Mouse (Mus musculus): Measurements from ENCODE around the gene Serpina1a. TPM values are rescaled to one million over a fixed set of nuclear protein-coding genes. Genes with fewer than 3 reads are reported as not detected.
"Not testable (repeated sequence)": the region's sequence is repeated elsewhere in the genome, so short reads cannot be mapped to it uniquely, and the experiment has no call there.

Serpina1a gene
- 100 to 1,000 TPM in 1 of 2 experiments, 10 to 100 TPM in 1; 11.1 to 267 TPM for total RNA-seq (2021)
- long read RNA-seq, experiment 1, transcript Serpina1a-202 (5 exons, 1,360 nt) = major isoform, 125 of 175 reads
- long read RNA-seq, experiment 1, partial matches to known transcripts = 17 of 175 reads
- long read RNA-seq, experiment 1, other reads (novel, unspliced or antisense) = 32 of 175 reads
- long read RNA-seq, experiment 2, partial matches to known transcripts = 2 of 7 reads
- long read RNA-seq, experiment 2, other reads (novel, unspliced or antisense) = 2 of 7 reads

DNA sequence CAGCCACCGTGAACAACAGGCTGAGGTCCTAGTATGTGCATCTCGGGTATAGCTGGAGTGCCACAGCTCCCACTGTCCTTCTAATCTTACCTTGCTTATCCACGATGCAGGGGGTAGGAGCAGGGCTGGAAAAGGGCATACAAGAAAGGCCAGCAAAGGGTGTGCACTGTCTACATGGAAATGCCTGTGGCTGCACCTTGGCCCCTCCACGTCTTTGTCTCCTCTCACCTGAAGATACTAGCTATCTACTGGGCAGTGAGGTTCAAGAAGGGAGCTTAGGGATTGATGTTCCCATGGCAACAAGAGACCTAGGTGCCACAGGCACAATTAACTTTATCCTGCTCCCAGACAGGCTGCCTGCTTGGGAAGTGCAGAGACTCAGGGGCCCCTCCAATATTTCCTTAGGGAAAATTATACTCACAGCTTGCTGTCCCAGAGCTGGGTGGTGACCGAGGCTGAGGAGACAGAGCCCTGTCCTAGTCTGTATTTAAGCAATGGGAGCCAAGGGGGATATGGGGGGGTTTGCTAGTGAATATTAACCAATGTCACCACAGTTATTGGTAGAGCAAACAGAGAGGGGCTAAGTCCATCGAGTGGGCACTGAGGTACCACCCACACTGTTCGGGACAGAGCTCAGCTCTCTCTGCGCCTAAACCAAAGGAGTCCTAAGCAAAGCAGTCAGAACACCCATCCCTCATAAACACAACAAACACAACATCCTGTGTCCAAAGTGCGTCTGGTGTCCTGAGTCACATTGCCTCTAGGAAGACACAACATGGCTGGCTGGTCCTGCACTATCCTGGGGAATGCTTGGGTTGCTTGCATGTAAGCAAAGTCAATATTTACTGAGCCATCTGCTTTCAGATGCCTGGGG lies at the start of gene Serpina1a:
Gene Serpina1a, minus strand, starts transcription at position 462 of the 874 bp plus-strand sequence.
- not testable (repeated sequence) for DNase-seq (ENCODE audit: low spot score in 2 of 2)

DNA sequence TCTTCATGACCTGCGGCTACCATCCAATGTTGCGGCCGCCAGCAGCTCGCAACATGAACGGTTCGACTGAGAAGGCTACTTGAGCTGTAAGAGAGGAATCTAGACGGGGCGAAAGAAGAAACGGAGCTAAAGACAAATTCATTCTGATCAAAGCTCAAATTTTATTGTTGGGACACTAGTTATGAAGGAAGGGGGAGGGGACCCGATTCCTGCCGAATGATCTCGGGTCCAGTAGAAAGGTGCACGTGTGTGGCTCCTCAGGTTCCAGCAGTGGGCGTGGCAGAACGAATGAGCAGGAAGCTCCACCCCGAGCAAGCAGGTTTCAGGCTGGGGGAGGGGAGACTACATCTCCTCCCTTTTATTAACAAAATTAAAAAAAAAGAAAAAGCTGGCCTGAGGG lies 45.8 kb upstream of the Serpina1a start:
- not testable (repeated sequence) for DNase-seq (ENCODE audit: low spot score in 2 of 2)

DNA sequence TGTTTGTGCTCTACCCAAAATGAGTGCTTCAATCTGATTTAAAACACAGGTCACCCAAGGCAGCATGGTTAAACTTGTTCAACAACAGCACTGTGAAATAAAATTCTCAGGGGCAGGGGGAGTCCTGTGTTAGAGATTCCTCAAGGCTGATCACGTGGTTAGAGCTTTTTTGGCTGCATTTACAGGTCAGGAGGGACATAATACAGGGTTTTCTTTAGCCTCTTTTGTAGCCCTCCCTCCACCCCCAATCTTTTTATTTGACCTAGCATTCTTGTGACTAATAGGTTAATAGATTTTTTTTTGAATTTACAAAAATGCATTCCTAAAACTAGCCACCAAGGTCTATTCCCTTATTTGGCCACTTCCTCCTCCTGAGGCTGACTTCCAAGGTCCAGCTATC lies 44.4 kb upstream of the Serpina1a start:
- DNase-seq (ENCODE audit: low spot score in 2 of 2) = not testable (repeated sequence)

DNA sequence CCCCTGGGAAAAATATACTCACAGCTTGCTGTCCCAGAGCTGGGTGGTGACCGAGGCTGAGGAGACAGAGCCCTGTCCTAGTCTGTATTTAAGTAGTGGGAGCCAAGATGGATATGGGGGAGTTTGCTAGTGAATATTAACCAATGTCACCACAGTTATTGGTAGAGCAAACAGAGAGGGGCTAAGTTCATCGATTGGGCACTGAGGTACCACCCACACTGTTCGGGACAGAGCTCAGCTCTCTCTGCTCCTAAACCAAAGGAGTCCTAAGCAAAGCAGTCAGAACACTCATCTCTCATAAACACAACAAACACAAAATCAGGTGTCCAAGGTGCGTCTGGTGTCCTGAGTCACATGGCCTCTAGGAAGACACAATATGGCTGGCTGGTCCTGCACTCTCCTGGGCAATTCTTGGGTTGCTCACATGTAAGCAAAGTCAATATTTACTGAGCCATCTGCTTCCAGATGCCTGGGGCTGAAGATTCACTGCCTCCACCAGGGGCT lies 41.5 kb upstream of the Serpina1a start, which contains the start of gene Serpina1c:
Gene Serpina1c, minus strand, starts transcription at position 51 of the 504 bp plus-strand sequence.
- not testable (repeated sequence) for DNase-seq (ENCODE audit: low spot score in 2 of 2)

DNA sequence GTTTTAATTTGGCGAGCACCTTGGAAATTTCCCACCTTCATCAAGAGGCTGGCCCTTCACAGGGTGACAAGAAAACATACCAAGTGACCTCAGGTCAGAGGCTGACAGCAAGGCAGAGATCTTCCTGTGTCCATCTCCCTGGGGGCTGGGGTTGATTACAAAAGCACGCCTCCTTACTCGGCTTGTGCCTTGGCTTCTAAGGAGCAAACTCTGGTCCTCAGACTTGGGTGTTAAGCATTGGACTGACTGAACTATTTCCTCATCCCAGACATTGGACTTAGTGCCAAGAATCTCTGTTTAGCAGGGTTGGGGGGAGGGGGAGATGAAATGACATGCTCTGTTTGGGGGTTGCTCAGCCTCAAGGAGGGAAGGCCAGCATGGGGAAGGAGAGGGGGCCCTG lies 38.6 kb upstream of the Serpina1a start:
- not testable (repeated sequence) for DNase-seq (ENCODE audit: low spot score in 2 of 2)

DNA sequence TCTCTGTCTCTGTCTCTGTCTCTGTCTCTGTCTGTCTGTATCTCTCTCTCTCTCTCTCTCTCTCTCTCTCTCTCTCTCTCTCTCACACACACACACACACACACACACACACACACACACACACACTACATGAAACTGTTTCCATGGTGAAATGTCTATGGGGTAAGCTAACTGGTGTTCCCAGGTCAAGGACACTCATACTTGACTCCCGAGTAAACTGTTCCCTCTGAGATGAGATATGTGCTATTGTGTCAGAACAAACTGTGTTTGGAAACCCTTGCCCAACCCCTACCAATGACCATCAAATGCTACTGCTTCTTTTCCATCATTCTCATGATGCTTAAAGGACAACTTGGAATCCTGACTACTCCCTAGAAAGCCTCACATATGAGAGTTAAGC lies 3.5 kb upstream of the Serpina1a start:
- DNase-seq (ENCODE audit: low spot score in 2 of 2) = not testable (repeated sequence)

DNA sequence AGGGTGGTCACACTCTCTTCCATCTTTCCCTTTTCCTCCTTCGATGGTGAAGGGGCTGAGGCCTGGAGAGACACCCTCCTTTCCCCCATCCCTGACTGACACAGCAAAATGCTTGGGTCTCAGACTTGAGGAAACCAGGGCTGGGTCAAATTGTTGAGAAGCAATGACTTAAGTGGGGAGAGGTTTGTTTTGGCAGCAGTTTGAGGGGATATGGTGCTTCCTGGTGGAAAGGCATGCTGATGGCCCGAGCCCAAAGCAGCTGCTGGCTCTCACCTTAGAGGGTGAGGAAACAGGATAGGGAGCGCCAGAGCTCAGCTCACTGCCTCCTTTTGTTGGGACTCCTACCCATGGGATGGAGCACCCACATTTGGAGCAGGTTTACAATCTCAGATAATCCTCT lies 2.4 kb downstream of the Serpina1a start:
- DNase-seq (ENCODE audit: low spot score in 2 of 2) = no peak

DNA sequence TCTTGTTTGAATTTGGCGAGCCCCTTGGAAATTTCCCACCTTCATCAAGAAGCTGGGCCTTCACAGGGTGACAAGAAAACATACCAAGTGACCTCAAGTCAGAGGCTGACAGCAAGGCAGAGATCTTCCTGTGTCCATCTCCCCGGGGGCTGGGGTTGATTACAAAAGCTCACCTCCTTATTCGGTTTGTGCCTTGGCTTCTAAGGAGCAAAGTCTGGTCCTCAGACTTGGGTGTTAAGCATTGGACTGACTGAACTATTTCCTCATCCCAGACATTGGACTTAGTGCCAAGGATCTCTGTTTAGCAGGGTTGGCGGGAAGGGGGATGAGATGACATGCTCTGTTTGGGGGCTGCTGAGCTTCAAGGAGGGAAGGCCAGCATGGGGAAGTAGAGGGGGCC lies 2.8 kb downstream of the Serpina1a start:
- DNase-seq (ENCODE audit: low spot score in 2 of 2) = not testable (repeated sequence)

DNA sequence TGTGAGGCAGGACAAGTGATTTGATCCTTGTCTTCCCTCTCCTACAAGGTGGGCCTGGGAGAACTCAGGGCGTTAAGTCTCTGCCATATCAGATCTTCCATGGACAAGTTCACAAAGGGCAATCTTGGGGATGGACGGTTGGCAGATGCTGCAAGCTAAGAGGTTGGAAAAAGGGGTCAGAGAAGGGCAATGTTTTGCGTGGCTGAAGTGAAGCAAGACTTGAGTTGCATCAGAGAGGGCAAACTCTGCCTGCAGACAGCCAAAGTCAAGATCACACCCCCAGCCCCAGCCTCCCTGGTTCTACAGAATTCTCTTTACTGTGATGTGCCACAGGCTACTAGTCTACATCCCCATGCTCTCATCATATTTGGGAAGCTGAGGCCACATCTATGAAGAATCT lies 3.8 kb downstream of the Serpina1a start:
- not testable (repeated sequence) for DNase-seq (ENCODE audit: low spot score in 2 of 2)

DNA sequence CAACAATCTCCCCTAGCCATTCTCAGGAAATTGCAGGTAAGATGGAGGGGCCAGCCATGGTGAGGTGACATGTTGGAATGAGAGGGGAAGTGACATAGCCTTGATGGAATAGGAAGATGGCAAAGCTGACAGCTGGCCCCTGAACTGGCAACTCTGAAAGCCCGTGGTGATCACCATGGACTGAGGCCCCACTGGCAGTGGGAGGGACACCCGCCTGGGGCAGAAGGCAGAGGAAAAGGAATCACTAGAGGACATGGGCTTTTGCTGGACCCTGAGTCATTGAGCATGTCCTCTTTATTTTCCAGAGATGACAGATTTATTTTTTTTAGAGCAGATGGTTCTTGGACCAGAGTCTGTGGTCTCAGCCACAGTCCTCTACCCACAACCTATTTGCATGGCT lies 10.3 kb downstream of the Serpina1a start:
- DNase-seq (ENCODE audit: low spot score in 2 of 2) = not testable (repeated sequence)

DNA sequence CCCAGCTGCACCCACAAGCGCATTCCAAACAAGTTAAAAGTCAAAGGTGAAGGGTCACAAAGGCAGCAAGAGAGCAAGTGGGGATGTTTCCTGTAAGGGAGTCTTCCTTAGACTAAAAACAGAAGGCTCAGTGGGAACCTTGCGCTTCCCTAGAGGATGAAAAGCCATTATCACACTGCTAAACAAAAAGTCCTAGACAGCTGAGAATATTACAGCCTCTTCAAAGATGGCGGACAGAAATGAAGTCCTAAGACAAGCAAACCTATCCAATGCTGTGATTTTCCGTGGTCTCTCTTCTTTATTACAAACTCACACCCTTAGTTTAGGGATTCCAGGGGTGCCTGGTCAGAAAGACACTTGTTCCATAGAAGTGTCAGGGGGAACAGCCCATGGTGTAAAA lies 33.1 kb downstream of the Serpina1a start, which contains the start of gene Serpina1b:
Gene Serpina1b, minus strand, starts transcription at position 101 of the 400 bp plus-strand sequence.
- not testable (repeated sequence) for DNase-seq (ENCODE audit: low spot score in 2 of 2)

DNA sequence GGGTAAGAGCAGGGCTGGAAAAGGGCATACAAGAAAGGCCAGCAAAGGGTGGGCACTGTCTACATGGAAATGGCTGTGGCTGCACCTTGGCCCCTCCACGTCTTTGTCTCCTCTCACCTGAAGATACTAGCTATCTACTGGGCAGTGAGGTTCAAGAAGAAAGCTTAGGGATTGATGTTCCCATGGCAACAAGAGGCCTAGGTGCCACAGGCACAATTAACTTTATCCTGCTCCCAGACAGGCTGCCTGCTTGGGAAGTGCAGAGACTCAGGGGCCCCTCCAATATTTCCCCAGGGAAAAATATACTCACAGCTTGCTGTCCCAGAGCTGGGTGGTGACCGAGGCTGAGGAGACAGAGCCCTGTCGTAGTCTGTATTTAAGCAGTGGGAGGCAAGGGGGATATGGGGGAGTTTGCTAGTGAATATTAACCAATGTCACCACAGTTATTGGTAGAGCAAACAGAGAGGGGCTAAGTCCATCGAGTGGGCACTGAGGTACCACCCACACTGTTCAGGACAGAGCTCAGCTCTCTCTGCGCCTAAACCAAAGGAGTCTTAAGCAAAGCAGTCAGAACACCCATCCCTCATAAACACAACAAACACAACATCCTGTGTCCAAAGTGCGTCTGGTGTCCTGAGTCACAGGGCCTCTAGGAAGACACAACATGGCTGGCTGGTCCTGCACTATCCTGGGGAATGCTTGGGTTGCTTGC lies 35.5 kb downstream of the Serpina1a start:
- not testable (repeated sequence) for DNase-seq (ENCODE audit: low spot score in 2 of 2)

DNA sequence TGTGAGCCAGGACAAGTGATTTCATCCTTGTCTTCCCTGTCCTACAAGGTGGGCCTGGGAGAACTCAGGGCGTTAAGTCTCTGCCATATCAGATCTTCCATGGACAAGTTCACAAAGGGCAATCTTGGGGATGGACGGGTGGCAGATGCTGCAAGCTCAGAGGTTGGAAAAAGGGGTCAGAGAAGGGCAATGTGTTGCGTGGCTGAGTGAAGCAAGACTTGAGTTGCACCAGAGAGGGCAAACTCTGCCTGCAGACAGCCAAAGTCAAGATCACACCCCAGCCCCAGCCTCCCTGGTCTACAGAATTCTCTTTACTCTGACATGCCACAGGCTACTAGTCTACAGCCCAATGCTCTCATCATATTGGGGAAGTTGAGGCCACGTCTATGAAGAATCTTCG lies 39.5 kb downstream of the Serpina1a start:
- not testable (repeated sequence) for DNase-seq (ENCODE audit: low spot score in 2 of 2)

Other genes starting within 250 kb of the Serpina1a start
- 10 to 100 TPM in 1 of 2 experiments, 1 to 10 TPM in 1; 1.5 to 11.8 TPM for gene Serpina10, start 232.1 kb downstream of the Serpina1a start, total RNA-seq (2021)
- gene Serpina6, start 206.3 kb downstream of the Serpina1a start, total RNA-seq (2021) = 1 to 10 TPM in 1 of 2 experiments, under 1 TPM in 1; 0.76 to 3.0 TPM
- gene Serpina16, start 187.4 kb downstream of the Serpina1a start, total RNA-seq (2021) = not detected
- gene Serpina1f, start 168.0 kb downstream of the Serpina1a start, total RNA-seq (2021) = not detected
- 100 to 1,000 TPM in 1 of 2 experiments, 10 to 100 TPM in 1; 11.7 to 342 TPM for gene Serpina1d, start 90.0 kb downstream of the Serpina1a start, total RNA-seq (2021)
- 100 to 1,000 TPM in 1 of 2 experiments, 10 to 100 TPM in 1; 27.4 to 753 TPM for gene Serpina1b, start 33.2 kb downstream of the Serpina1a start, total RNA-seq (2021)
- gene Serpina1c, start 41.3 kb upstream of the Serpina1a start, total RNA-seq (2021) = 100 to 1,000 TPM in 1 of 2 experiments, 1 to 10 TPM in 1; 9.0 to 275 TPM
- 100 to 1,000 TPM in 1 of 2 experiments, 1 to 10 TPM in 1; 8.3 to 423 TPM for gene Serpina1e, start 95.4 kb upstream of the Serpina1a start, total RNA-seq (2021)
- gene Serpina11, start 126.4 kb upstream of the Serpina1a start, total RNA-seq (2021) = 10 to 100 TPM in 1 of 2 experiments, under 1 TPM in 1; 0.53 to 23.8 TPM
- under 1 TPM in 1 of 2 experiments, not detected in 1; 0.17 TPM for gene Serpina9, start 150.2 kb upstream of the Serpina1a start, total RNA-seq (2021)
- under 1 TPM in 1 of 2 experiments, not detected in 1; 0.08 TPM for gene Serpina12, start 180.9 kb upstream of the Serpina1a start, total RNA-seq (2021)
- gene Serpina5, start 237.6 kb upstream of the Serpina1a start, total RNA-seq (2021) = under 1 TPM; 0.22 to 0.51 TPM
- gene Serpina3a, start 249.2 kb upstream of the Serpina1a start, total RNA-seq (2021) = not detected

Data from adrenal gland, postnatal 4 days (tissue).